Mouse (Mus musculus) monocyte, adult 2 months (primary cell): ENCODE data around the gene Iqcf5.

Source experiments
- DNase-seq, 2 experiments: peaks; one replicate each; pipeline ENCODE4 v3.0.0; 2022; ENCODE audit warnings: low spot score in 2 of 2, low read depth in 1 of 2

Gene Iqcf5

DNA sequence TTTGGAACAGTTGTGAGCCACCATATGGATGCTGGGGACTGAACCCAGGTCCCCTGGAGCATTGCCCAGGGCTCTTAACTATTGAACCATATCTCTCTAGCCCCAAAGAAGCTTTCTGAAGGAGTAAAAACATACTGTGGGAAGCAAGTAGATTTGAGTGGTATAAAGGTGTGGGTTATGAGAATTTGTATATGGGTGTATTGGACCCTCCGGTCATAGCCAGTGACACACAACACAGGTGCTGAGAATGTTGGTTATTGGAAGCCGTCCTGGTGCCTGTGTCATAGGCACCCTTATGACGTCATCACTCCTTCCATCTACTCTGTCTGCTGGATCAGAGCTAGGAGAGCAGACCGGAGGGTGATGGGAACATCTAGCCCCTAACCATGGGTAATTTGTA, at the start of gene Iqcf5:
Gene Iqcf5 (plus strand): TSS at position 301 of the 400 bp plus-strand sequence.
- no peak for DNase-seq

- DNase-seq = no peak
Measured at GRCm38 (mm10) chr9:106464751-106465541, 49.4 kb upstream of the Iqcf5 start.

DNA sequence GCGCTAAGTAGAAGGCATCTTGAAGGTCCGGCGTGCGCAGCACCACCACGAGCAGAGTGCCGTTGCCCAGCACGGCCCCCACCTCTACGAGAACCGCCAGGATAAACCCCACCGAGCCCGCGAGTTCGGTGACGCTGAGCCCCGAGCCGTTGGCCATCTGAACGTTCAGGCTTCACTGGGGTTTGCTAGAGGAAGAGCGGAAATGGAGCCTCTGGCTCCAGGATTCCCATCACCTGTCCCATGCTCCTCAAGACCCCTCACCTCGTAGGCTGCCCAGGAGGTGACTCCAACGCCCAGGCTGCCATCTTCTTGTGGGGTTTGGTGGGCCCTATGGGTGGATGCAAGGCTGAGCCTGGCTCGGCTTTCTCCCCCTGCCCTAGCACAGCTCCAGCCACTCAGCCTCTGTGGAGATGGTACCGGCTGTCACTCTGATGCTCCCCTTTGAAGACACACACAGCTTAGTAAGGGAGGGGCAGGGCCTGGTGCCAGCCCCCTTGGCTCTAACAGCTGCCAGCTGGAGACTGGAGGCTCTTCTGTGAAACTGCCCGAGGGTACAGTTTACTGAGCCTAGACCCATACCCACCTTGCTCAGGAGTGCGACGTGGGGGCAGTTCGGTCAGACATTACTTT, 48.7 kb upstream of the Iqcf5 start, which contains the start of gene Gpr62:
Gene Gpr62 (minus strand): TSS at position 368 of the 630 bp plus-strand sequence.
- DNase-seq = no peak

GRCm38 (mm10) chr9:106466721-106467120, 47.7 kb upstream of the Iqcf5 start:
- no peak for DNase-seq

GRCm38 (mm10) chr9:106467746-106468145, 46.6 kb upstream of the Iqcf5 start:
- DNase-seq = no peak

DNA sequence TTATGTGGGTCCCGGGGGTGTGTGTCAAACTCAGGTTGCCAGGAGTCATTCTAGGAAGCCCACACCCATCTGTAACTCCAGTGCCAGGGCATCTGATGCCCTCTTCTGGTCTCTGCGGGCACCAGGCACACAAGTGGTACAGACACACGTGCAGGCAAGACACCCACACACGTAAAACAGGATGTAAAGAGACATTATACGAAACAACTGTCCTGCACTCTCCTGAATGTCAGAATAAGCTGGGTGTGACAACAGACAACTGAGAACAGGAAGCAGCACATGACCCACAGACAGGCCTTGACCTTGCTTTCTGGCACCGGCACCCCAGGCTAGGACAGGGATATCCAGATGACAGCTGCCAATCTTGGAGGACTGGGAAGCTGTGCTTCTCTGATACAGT, 45.1 kb upstream of the Iqcf5 start:
- no peak for DNase-seq

DNA sequence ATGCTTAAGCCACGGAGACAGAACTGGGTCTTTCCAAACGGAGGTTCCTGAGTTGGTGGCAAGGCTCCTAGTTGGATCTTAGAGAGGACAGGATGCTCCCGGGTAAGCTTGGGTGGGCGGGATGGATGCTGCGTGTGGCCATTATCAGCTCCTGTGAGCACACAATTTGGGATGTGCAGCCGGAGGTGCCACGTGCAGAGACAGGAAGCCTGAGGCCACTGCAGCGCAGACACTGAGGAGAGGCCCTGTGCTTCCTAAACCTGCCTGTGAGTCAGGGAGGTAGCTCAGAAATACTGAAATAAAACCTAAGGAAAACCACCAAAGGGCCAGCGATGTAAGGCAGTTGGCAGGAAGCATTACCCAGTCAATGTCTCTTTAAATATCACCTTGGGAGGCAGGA, 44.6 kb upstream of the Iqcf5 start:
- DNase-seq = no peak

DNA sequence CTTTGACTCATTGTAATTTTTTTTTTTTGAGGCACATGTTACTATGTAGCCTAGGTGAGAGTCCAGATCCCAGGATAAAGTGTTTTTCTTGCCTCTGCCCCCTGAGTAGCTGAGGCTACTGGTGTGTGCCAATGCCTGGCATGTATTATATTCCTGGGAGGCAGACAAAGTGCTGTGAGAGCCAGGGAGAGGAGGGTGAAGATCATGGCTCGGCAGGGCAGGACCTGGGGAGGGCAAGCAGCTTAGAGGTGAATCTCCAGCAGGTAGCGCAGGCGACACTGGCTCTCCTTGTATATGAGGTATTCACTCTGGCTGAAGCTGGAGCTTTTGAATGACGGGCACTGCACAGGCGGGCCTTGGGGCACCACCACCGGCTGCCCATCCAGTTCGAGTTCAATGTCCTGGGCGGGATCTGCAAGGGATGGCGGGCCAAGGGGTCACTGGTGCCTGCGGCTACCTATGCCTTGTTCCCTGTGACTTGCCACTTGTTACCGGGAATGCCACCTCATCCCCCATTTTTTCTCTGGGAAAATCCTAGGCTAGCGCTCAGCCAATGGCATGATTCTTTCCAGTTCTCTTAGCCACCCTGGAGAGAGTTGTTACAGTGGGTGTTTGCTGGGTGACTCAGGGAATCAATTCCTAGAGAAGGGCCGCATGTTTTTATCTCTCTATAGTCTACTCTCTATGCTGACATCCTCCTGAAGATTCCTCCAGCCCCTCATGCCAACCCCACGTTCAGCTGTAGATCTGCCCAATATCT, 43.2 kb upstream of the Iqcf5 start:
- no peak for DNase-seq

- no peak for DNase-seq
Measured at GRCm38 (mm10) chr9:106471892-106472291, 42.5 kb upstream of the Iqcf5 start.

- no peak for DNase-seq
Measured at GRCm38 (mm10) chr9:106472321-106472720, 42.1 kb upstream of the Iqcf5 start.

DNA sequence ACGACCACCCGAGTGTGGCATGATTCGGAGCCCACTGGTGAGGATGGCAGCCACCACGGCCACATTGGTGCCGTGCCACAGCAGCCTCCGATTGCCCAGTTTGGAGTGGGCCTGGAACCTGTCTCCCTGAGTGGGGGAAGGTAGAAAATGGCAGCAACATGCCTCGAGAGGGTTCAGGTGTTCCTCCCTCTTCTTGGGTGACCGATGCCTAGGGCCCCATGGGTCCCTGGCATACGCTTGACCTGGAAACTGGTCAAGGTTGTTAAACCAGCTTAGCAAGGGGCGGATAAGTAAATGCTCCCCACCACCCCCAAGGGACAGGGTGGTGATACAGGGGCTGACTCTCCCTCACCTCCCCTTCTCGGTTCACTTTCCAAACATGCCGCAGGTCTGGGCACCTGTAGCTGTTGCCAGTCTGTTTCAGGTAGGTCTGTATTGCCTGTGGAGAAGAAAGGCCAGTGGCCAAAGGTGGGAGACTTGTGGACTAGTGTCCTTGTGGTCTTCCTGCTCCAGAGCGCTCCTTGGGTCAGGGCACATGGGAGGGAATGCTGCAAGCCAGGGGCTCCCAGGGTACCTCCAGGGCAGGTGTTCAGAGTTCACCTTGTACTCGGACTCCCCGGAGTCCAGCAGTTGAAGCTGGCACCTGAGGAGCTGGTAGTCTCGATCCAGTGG, 41.2 kb upstream of the Iqcf5 start:
- DNase-seq = no peak

- DNase-seq = no peak
Measured at GRCm38 (mm10) chr9:106473753-106474105, 40.6 kb upstream of the Iqcf5 start.

DNA sequence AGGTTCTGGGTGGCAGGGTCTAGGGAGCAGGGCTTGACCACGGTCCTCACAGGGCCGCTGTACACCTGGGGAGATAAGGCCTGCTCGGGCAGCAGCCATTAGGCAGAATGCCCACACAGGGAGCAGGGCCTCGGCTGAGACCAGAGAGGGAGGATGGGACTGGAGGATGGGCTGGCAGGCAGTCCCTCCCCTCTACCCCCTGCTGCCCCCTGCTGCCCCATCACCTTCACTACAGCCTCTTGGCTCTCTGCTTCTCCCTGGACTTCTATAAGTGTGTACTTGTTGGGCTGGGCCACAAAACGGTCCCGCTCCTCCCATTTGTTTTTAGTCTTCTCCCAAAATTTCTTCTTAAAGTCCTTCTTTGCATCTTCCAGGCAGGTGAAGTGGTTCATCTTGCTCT, 39.9 kb upstream of the Iqcf5 start:
- DNase-seq = no peak

- DNase-seq = no peak
Measured at GRCm38 (mm10) chr9:106475046-106475445, 39.3 kb upstream of the Iqcf5 start.

DNA sequence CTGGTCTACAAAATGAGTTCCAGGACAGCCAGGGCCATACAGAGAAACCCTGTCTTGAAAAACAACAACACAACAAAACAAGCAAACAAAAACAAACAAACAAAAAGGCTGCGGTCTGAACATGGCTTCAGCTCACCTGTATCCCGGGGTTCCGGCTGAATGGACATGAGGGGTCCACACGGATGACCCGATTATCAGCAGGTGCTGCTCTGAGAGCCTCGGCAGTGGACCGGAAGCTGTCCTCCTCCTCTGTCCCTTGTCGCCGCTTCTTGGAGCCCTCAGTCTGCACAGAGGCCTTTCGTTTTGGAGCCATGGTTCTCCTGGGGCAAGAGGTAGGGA, 38.7 kb upstream of the Iqcf5 start, which contains the start of gene Rrp9:
Gene Rrp9 (plus strand): TSS at position 301 of the 339 bp plus-strand sequence.
- DNase-seq = no peak

DNA sequence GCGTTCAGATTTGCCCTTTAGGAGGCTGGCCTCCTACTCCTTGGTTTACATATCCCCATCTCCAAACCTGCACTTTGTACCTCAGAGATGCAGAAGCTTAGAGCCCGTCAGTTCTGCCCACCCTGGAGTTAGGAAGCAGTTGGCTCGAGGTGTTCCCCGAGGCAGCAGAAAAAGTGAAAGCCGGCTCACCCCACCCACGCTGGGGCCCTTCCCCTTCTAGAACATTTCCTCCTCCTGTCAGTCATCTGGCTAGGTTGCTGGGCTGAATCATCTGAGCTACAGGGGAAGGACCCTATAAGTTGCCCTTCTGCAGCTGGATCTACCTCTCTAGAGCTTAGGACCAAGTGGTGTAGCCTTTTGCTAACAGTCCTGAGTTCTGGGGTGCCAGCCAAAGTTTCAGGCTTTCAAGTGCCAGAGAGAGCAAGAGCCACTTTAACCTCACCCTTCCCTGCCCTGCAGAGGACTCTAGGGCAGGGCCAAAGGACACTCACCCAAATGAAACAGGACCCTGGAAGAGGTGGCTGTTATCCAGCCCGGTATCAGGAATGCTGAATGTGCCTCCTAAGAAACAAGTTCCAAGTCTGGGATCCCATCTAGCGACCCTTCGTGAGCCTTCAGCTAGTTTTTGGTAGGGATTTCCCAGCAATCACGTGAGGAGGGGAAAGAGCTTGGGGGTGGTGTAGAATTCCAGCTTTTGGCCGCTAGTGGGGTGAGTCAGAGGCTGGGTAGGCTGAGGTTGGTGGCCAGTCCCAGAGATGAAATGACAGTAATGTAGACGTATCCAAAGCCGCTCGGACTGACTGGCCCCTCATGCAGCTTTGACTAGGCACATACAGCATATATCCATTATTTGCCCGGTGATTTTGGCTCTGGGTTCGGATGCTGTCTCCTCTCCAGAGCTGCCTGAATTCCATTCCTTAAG, 38.1 kb upstream of the Iqcf5 start:
- DNase-seq = peak in 1 of 2 experiments; percentile 49

DNA sequence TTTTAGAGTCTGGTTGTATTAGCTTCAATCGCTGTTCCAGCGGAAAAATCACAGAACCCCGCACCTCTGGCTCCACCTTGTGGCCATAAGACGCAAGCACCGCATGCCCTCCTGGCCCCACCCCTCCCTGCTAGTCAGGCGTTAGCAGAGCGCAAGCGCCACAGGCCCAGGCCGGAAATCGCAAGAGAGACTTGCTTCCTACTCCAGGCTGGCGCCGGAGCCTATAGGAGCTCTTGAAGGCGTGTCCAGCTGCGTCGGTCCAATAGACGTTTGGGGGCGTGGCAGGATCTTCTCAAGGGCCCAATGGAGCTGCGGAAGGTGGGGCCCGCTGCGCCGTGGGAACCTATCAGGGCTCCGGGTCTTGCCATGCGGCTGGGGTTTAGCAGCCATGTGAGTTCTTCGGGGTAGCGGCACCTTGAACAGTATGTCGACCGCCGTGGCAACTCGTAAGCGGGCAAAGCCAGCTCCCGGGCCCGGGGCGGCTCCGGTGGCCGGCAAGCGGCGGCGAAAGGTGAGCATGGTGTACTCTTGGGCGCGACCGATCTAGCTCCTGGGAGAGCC, 37.4 kb upstream of the Iqcf5 start, which contains the start of gene Parp3:
Gene Parp3 (minus strand): TSS at position 26 of the 561 bp plus-strand sequence.
- DNase-seq = peak; percentile 97 to 99

- DNase-seq = no peak
Measured at GRCm38 (mm10) chr9:106477649-106478048, 36.7 kb upstream of the Iqcf5 start.

GRCm38 (mm10) chr9:106478101-106478500, 36.3 kb upstream of the Iqcf5 start:
- DNase-seq = no peak

GRCm38 (mm10) chr9:106480541-106480940, 33.8 kb upstream of the Iqcf5 start:
- DNase-seq = no peak
